Mouse (Mus musculus) layer of hippocampus, adult 2 months (tissue): ENCODE results near the gene Ppwd1. TPM values are rescaled to one million over a fixed set of nuclear protein-coding genes. Genes with fewer than 3 reads are reported as not detected.
A peak's percentile ranks its signal among the peaks of the same experiment; 100 is the strongest.
"Not testable (repeated sequence)": the region's sequence is repeated elsewhere in the genome, so short reads cannot be mapped to it uniquely, and the experiment has no call there.

Source experiments
- DNase-seq, 2 experiments: peaks; one replicate each; pipeline ENCODE4 v3.0.0; 2022; ENCODE audit warnings: low spot score in 2 of 2
- H3K27ac ChIP-seq: fragments of 200-600 bp; 2 replicates; pipeline ENCODE4 v1.8.1; 2022
- H3K4me3 ChIP-seq: fragments of 200-600 bp; 2 replicates; pipeline ENCODE4 v1.8.1; 2022; ENCODE audit warnings: mild to moderate bottlenecking
- CTCF ChIP-seq: fragments of 200-600 bp; conservative IDR thresholded peaks from 2 replicates; pipeline ENCODE4 v1.8.1; 2022; ENCODE audit warnings: antibody characterized with exemption, mild to moderate bottlenecking, moderate library complexity
- long read RNA-seq, 2 experiments: library from polyadenylated mRNA; stranded (forward); transcript quantifications; one replicate each; pipeline ENCODE4 v2.0.0; 2021; ENCODE audit warnings: borderline mapping rate in 2 of 2
- total RNA-seq, 2 experiments: library from RNA; stranded (reverse); gene quantifications; 2 replicates each; pipeline ENCODE4 v1.2.3; 2021

Gene Ppwd1
- 10 to 100 TPM; 14.8 to 17.1 TPM for total RNA-seq
- long read RNA-seq, experiment 1, partial matches to known transcripts = 1 of 8 reads
- long read RNA-seq, experiment 1, other reads (novel, unspliced or antisense) = 3 of 8 reads
- long read RNA-seq, experiment 2, transcript Ppwd1-201 (11 exons, 2,342 nt) = major isoform, 7 of 10 reads
- long read RNA-seq, experiment 2, partial matches to known transcripts = 0 of 10 reads
- long read RNA-seq, experiment 2, other reads (novel, unspliced or antisense) = 3 of 10 reads

- peak; percentile 95 to 97 for DNase-seq
- H3K4me3 ChIP-seq = peak within 1 kb of the TSS; percentile 99
- peak within 1 kb of the TSS; percentile 89 for H3K27ac ChIP-seq
- no peak for TF ChIP-seq CTCF
Measured at GRCm38 (mm10) chr13:104228384-104229066, at the start of gene Ppwd1, which contains the start of gene Cenpk. Gene Ppwd1, minus strand, starts transcription at chr13:104228843. Gene Cenpk, plus strand, starts transcription at chr13:104228611.

GRCm38 (mm10) chr13:104258997-104259396 lies 30.4 kb upstream of the Ppwd1 start:
- no peak overlapping the region for H3K4me3 ChIP-seq
- no peak overlapping the region for H3K27ac ChIP-seq
- TF ChIP-seq CTCF = no peak
- no peak for DNase-seq

GRCm38 (mm10) chr13:104229181-104229580 lies 538 bp upstream of the Ppwd1 start:
- DNase-seq = no peak
- H3K27ac ChIP-seq = no peak overlapping the region
- peak overlapping the region; percentile 99 for H3K4me3 ChIP-seq
- no peak for TF ChIP-seq CTCF

- Histone ChIP-seq H3K4me3 (peak overlapping the region; percentile 99), H3K27ac (no peak overlapping the region)
- TF ChIP-seq CTCF = no peak
- no peak for DNase-seq
Measured at GRCm38 (mm10) chr13:104227478-104227877, 1.2 kb downstream of the Ppwd1 start.

- H3K27ac ChIP-seq = no peak overlapping the region
- DNase-seq = no peak
- H3K4me3 ChIP-seq = no peak overlapping the region
- TF ChIP-seq CTCF = peak; percentile 66
Measured at GRCm38 (mm10) chr13:104204313-104204712, 24.3 kb downstream of the Ppwd1 start.

GRCm38 (mm10) chr13:104195891-104196290 lies 32.8 kb downstream of the Ppwd1 start:
- not testable (repeated sequence) for H3K4me3 ChIP-seq, H3K27ac ChIP-seq, DNase-seq

GRCm38 (mm10) chr13:104187357-104187756 lies 41.3 kb downstream of the Ppwd1 start:
- DNase-seq = no peak
- Histone ChIP-seq H3K4me3 (no peak overlapping the region), H3K27ac (no peak overlapping the region)
- no peak for TF ChIP-seq CTCF

- Histone ChIP-seq H3K27ac (peak overlapping the region; percentile 91), H3K4me3 (peak overlapping the region; percentile 67)
- TF ChIP-seq CTCF = no peak
- no peak for DNase-seq
Measured at GRCm38 (mm10) chr13:104179176-104179888, 49.3 kb downstream of the Ppwd1 start.

GRCm38 (mm10) chr13:104178650-104179121 lies 50.0 kb downstream of the Ppwd1 start, which contains the start of gene Trim23:
Gene Trim23, plus strand, starts transcription at chr13:104178797.
- H3K4me3 ChIP-seq = peak within 1 kb of the TSS; percentile 67
- peak; percentile 50 for TF ChIP-seq CTCF
- H3K27ac ChIP-seq = peak within 1 kb of the TSS; percentile 91
- peak; percentile 95 to 98 for DNase-seq

GRCm38 (mm10) chr13:104177796-104178649 lies 50.6 kb downstream of the Ppwd1 start, which contains the start of gene Trappc13:
Gene Trappc13, minus strand, starts transcription at chr13:104178469.
- Histone ChIP-seq H3K4me3 (peak within 1 kb of the TSS; percentile 67), H3K27ac (peak within 1 kb of the TSS; percentile 91)
- peak; percentile 80 to 85 for DNase-seq
- TF ChIP-seq CTCF = no peak

- TF ChIP-seq CTCF = no peak
- peak overlapping the region; percentile 67 for H3K4me3 ChIP-seq
- no peak for DNase-seq
- H3K27ac ChIP-seq = no peak overlapping the region
Measured at GRCm38 (mm10) chr13:104176874-104177273, 51.8 kb downstream of the Ppwd1 start.

GRCm38 (mm10) chr13:104172498-104172897 lies 56.1 kb downstream of the Ppwd1 start:
- H3K4me3 ChIP-seq = no peak overlapping the region
- TF ChIP-seq CTCF = no peak
- no peak for DNase-seq
- no peak overlapping the region for H3K27ac ChIP-seq
